Mouse (Mus musculus): ENCODE measurements around the gene Btrc. TPM values are rescaled to one million over a fixed set of nuclear protein-coding genes. Genes with fewer than 3 reads are reported as not detected.

The Btrc gene
- total and polyA plus RNA-seq, 3 experiments, result 10.4 to 20.4 (median 19.6) TPM

- Histone ChIP-seq H3K79me2 (replicated peaks; ENCODE audit: control insufficient read depth, insufficient read depth, low read length) (no peaks in the 10 kb centered on the region), H3K4me3 (no peak overlapping the region), H3K27me3 (ENCODE audit: control insufficient read depth, insufficient read depth, low read length) (no peaks in the 10 kb centered on the region), H3K4me1 (ENCODE audit: control insufficient read depth, insufficient read depth, low read length) (no peaks in the 10 kb centered on the region), H3K27ac (no peak overlapping the region), H3K36me3 (ENCODE audit: control insufficient read depth, insufficient read depth, low read length) (no peaks in the 10 kb centered on the region), H3K9ac (ENCODE audit: low read depth, low read length) (no peak overlapping the region)
- WGBS, result 53% methylated on average over 15 of the region's 15 CpGs
- intact Hi-C loops (cut with DNase I), result no loop called here
- TF ChIP-seq POLR2A (IDR thresholded peaks at IDR 0.05; ENCODE audit: insufficient read depth, low read depth, low read length) (no peak), CTCF (IDR thresholded peaks at IDR 0.05) (no peak), EP300 (IDR thresholded peaks at IDR 0.05; ENCODE audit: insufficient read depth, low read depth, low read length) (no peak)
- no peak for DNase-seq
Observed at GRCm38 (mm10) chr19:45565925-45566715, 202.6 kb downstream of the Btrc start.

DNA sequence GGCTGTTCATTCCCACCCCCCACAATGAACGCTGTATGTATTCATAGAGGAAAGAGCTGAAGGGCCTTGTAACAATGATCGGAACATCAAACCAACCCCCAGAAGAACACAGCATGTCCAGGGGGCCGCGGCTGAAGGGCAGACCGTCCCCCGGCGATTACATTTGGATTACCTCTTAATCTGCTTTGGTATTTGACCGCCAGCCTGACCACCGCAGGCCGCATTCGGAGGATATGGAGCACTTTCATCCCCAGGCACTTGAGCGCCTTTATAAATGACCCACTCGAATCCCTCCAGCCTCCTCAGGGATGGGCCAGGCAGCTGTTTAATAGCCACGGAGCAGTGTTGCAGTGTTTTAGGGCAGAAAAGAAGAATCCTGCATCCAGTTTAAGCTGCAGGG lies 203.8 kb downstream of the Btrc start:
- intact Hi-C loops (cut with DNase I), result no loop called here
- Histone ChIP-seq H3K4me3 (no peak overlapping the region), H3K27ac (no peak overlapping the region), H3K79me2 (replicated peaks; ENCODE audit: control insufficient read depth, insufficient read depth, low read length) (no peaks in the 10 kb centered on the region), H3K4me1 (ENCODE audit: control insufficient read depth, insufficient read depth, low read length) (no peaks in the 10 kb centered on the region), H3K9ac (ENCODE audit: low read depth, low read length) (no peak overlapping the region), H3K36me3 (ENCODE audit: control insufficient read depth, insufficient read depth, low read length) (no peaks in the 10 kb centered on the region), H3K27me3 (ENCODE audit: control insufficient read depth, insufficient read depth, low read length) (no peaks in the 10 kb centered on the region)
- TF ChIP-seq CTCF (IDR thresholded peaks at IDR 0.05) (no peak), EP300 (IDR thresholded peaks at IDR 0.05; ENCODE audit: insufficient read depth, low read depth, low read length) (no peak), POLR2A (IDR thresholded peaks at IDR 0.05; ENCODE audit: insufficient read depth, low read depth, low read length) (no peak)
- no peak for DNase-seq
- WGBS, result 82% methylated on average over 14 of the region's 14 CpGs

DNA sequence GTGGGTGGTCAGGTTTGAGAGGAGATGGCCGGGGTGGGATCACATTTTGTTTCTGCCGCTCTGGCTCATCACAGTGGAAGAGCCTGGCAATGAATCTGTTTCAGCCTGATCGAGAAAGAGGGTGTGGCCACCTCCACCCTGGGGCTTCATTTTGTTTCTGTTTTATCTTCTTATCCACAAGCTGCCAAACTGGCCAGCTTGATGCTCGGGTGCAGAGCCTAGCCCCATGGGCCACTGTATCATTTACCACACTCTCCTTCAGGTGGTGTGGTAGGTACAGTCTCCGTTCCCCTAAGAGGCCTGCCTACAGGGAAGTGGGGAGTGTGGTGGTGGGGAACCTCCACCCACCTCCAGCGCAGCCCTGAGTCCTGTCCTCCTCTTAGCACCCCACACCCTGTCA lies 209.5 kb downstream of the Btrc start:
- no peak overlapping the region for H3K9ac ChIP-seq (ENCODE audit: low read depth, low read length)
- no peaks in the 10 kb centered on the region for H3K79me2 ChIP-seq (replicated peaks; ENCODE audit: control insufficient read depth, insufficient read depth, low read length)
- no peak for DNase-seq
- H3K27ac ChIP-seq, result no peak overlapping the region
- H3K36me3 ChIP-seq (ENCODE audit: control insufficient read depth, insufficient read depth, low read length), result no peaks in the 10 kb centered on the region
- WGBS, result 85% methylated on average over 6 of the region's 6 CpGs
- H3K27me3 ChIP-seq (ENCODE audit: control insufficient read depth, insufficient read depth, low read length), result no peaks in the 10 kb centered on the region
- no peak for TF ChIP-seq POLR2A (IDR thresholded peaks at IDR 0.05; ENCODE audit: insufficient read depth, low read depth, low read length)
- TF ChIP-seq CTCF (IDR thresholded peaks at IDR 0.05), result no peak
- no peak for TF ChIP-seq EP300 (IDR thresholded peaks at IDR 0.05; ENCODE audit: insufficient read depth, low read depth, low read length)
- intact Hi-C loops (cut with DNase I), result loop anchor here (1.0 kb wide), 1 partner anchor 173 kb away; no protein-coding TSS in a partner anchor
- no peak overlapping the region for H3K4me3 ChIP-seq
- H3K4me1 ChIP-seq (ENCODE audit: control insufficient read depth, insufficient read depth, low read length), result peaks cover 4% of the 10 kb centered on the region

- Histone ChIP-seq H3K27ac (no peak overlapping the region), H3K4me1 (ENCODE audit: control insufficient read depth, insufficient read depth, low read length) (peaks cover 4% of the 10 kb centered on the region), H3K9ac (ENCODE audit: low read depth, low read length) (no peak overlapping the region), H3K4me3 (no peak overlapping the region), H3K36me3 (ENCODE audit: control insufficient read depth, insufficient read depth, low read length) (no peaks in the 10 kb centered on the region), H3K27me3 (ENCODE audit: control insufficient read depth, insufficient read depth, low read length) (no peaks in the 10 kb centered on the region), H3K79me2 (replicated peaks; ENCODE audit: control insufficient read depth, insufficient read depth, low read length) (no peaks in the 10 kb centered on the region)
- WGBS, result 17% methylated on average over 6 of the region's 6 CpGs
- intact Hi-C loops (cut with DNase I), result loop anchor here (1.0 kb wide), 1 partner anchor 172 kb away; no protein-coding TSS in a partner anchor
- TF ChIP-seq EP300 (IDR thresholded peaks at IDR 0.05; ENCODE audit: insufficient read depth, low read depth, low read length), result peak; percentile 86; the same call in 1 of the 2 replicates
- TF ChIP-seq CTCF (IDR thresholded peaks at IDR 0.05), result peak; percentile 92
- TF ChIP-seq POLR2A (IDR thresholded peaks at IDR 0.05; ENCODE audit: insufficient read depth, low read depth, low read length), result no peak
- DNase-seq, result peak; percentile 78
Observed at GRCm38 (mm10) chr19:45573861-45574267, 210.3 kb downstream of the Btrc start.

- H3K9ac ChIP-seq (ENCODE audit: low read depth, low read length), result no peak overlapping the region
- H3K79me2 ChIP-seq (replicated peaks; ENCODE audit: control insufficient read depth, insufficient read depth, low read length), result no peaks in the 10 kb centered on the region
- no peak for TF ChIP-seq EP300 (IDR thresholded peaks at IDR 0.05; ENCODE audit: insufficient read depth, low read depth, low read length)
- TF ChIP-seq CTCF (IDR thresholded peaks at IDR 0.05), result no peak
- TF ChIP-seq POLR2A (IDR thresholded peaks at IDR 0.05; ENCODE audit: insufficient read depth, low read depth, low read length), result no peak
- no peak overlapping the region for H3K4me3 ChIP-seq
- 38% methylated on average over 7 of the region's 7 CpGs for WGBS
- no peaks in the 10 kb centered on the region for H3K36me3 ChIP-seq (ENCODE audit: control insufficient read depth, insufficient read depth, low read length)
- intact Hi-C loops (cut with DNase I), result no loop called here
- H3K27ac ChIP-seq, result no peak overlapping the region
- no peak for DNase-seq
- peaks cover 4% of the 10 kb centered on the region for H3K4me1 ChIP-seq (ENCODE audit: control insufficient read depth, insufficient read depth, low read length)
- no peaks in the 10 kb centered on the region for H3K27me3 ChIP-seq (ENCODE audit: control insufficient read depth, insufficient read depth, low read length)
Observed at GRCm38 (mm10) chr19:45574339-45574898, 210.9 kb downstream of the Btrc start.

Data from heart, adult 2 months (tissue).